Mouse (Mus musculus): ENCODE measurements at regions not wholly inside any gene's neighbourhood (a gene's known extent, or its start where the extent isn't known, plus 50 kb on each side); places are given as distances from the start of the nearest gene placed in this dataset.

DNA sequence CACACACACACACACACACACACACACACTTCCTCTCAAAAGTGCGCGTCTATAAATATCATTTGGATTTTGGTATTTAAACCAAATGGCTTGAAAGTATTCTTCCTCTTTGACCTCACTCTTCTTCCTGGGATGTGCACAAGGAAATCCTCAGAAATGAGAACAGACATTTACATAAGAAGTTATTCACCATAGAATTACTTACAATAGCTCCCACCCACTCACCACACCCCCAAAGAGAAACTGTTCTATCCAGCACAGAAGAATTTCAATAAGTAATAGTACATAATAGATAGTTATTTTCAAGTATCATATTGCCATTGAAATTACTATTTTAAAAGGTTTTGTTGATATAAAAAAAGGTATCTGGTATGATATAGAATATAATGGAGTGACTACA, 140.1 kb upstream of the 4933402D24Rik start:
- Histone ChIP-seq H3K9me3 (no peaks in the 10 kb centered on the region), H3K4me1 (no peaks in the 10 kb centered on the region), H3K4me3 (no peak overlapping the region), H3K36me3 (no peaks in the 10 kb centered on the region), H3K27me3 (ENCODE audit: insufficient read depth, poor library complexity, severe bottlenecking) (no peaks in the 10 kb centered on the region), H3K27ac (no peak overlapping the region)
- no peak for DNase-seq (ENCODE audit: low spot score)
- 95% methylated on average over 2 of the region's 2 CpGs for whole genome bisulfite sequencing

DNA sequence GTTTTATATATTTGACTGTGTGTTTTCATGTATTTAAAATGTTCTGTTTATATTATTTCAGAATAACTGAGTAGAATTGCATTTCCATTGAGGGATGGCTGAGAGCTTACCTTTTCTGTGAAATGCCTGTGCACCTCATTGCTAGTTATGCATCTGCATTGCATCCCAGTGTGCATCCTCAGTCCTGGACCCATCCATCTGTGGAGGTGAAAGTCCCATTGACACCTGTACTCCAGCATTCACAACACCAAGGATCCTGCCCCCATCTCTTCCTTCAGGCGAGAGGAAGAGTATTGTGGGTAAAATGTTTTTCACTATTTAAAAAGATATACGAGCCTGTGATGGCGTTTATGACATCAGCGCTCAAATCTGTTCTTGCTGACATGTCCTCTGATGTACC, 134.6 kb upstream of the 4933402D24Rik start:
- Histone ChIP-seq H3K36me3 (no peaks in the 10 kb centered on the region), H3K9me3 (no peaks in the 10 kb centered on the region), H3K4me3 (no peak overlapping the region), H3K4me1 (no peaks in the 10 kb centered on the region), H3K27me3 (ENCODE audit: insufficient read depth, poor library complexity, severe bottlenecking) (no peaks in the 10 kb centered on the region), H3K27ac (no peak overlapping the region)
- no peak for DNase-seq (ENCODE audit: low spot score)
- 75% methylated on average over 4 of the region's 4 CpGs for WGBS

DNA sequence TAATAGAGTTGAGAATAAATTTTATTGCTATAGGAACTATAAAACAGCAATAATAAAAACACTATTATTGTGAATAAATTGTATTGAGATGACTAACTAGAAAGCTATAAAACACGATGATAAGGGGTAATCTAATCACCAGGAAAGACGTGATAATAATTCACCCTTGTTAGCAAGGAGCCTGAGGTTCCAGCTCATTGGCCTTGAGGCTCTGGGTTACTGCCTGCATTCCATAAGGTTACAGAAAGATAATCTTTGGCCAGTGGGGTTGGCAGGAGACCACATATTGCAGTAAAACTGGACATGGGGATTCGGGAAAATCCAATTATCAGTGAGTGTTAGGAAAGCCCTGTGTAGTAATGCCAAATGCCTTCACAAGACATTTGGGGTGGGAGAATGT, 134.1 kb upstream of the 4933402D24Rik start:
- no peak for DNase-seq (ENCODE audit: low spot score)
- Histone ChIP-seq H3K36me3 (no peaks in the 10 kb centered on the region), H3K9me3 (no peaks in the 10 kb centered on the region), H3K4me3 (no peak overlapping the region), H3K4me1 (no peaks in the 10 kb centered on the region), H3K27me3 (ENCODE audit: insufficient read depth, poor library complexity, severe bottlenecking) (no peaks in the 10 kb centered on the region), H3K27ac (no peak overlapping the region)
- WGBS, result 61% methylated on average over 3 of the region's 3 CpGs

DNA sequence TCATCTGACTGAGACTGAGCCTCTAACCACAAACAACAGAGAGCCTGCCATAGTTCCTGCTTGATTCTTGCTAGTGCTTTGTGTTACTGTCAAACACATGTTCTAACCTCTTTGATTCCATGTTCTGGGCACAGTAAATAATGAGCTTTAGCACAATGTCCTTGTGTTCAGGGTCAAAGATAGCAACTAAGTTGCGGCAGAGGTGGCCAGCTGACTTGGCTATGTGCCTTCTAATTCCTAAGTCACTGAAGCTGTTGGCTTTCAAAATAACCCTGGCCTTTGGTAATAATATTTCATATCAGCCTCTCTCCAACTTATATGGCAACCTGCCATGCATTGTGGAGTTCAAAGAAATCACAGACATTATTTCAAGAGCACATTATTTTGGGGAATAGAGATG, 133.3 kb upstream of the 4933402D24Rik start:
- no peak overlapping the region for H3K27ac ChIP-seq
- WGBS, result 71% methylated on average over 1 of the region's 1 CpGs
- H3K27me3 ChIP-seq (ENCODE audit: insufficient read depth, poor library complexity, severe bottlenecking), result no peaks in the 10 kb centered on the region
- no peak overlapping the region for H3K4me3 ChIP-seq
- H3K36me3 ChIP-seq, result no peaks in the 10 kb centered on the region
- DNase-seq (ENCODE audit: low spot score), result no peak
- no peaks in the 10 kb centered on the region for H3K9me3 ChIP-seq
- H3K4me1 ChIP-seq, result no peaks in the 10 kb centered on the region

DNA sequence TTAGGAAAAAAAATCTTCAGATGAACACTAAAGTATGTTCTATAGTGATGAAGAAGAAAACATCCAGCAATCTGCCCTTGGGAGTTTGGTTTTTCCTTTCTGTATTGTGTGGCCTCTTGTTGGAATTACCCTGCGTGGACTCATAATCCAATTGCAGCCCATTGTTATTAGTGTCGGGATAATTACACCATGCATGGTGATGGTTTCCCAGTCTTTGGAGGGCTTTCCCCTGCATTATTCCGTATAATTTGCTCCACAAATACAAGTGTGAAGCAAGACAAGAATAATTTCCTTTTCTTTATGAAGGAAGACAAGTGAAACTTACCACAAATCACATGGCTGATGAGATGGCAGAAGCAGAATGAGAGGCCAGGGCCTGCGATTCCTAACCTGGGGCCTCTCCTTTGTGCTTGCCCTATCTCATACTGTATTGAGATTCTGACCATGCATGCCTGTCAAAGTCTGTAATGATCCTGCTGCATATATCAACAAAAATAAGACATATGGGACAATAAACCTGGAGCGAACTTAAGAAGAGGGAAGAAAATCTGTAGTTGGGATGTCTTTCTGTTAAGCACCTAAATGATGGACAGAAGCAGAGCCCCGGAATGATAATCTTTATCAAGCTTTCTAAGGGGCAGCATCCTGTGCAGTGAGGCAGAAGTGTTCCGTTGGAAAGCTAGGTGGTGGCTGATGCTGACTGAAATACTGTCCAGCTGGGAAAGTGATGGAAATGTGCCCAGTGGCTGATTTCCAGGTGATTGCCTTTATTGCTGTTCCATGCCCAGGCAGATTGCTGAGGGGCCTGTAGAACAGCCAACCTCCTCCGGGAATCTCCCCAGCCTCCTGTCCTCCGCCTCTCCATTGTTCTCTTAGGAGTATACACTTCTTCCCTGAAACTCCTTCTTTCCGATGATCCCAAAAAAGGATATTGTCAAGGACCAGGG, 130.8 kb upstream of the 4933402D24Rik start:
- DNase-seq (ENCODE audit: low spot score), result no peak
- Histone ChIP-seq H3K27ac (no peak overlapping the region), H3K9me3 (no peaks in the 10 kb centered on the region), H3K36me3 (no peaks in the 10 kb centered on the region), H3K4me3 (no peak overlapping the region), H3K4me1 (no peaks in the 10 kb centered on the region), H3K27me3 (ENCODE audit: insufficient read depth, poor library complexity, severe bottlenecking) (no peaks in the 10 kb centered on the region)
- 76% methylated on average over 10 of the region's 10 CpGs for WGBS

DNA sequence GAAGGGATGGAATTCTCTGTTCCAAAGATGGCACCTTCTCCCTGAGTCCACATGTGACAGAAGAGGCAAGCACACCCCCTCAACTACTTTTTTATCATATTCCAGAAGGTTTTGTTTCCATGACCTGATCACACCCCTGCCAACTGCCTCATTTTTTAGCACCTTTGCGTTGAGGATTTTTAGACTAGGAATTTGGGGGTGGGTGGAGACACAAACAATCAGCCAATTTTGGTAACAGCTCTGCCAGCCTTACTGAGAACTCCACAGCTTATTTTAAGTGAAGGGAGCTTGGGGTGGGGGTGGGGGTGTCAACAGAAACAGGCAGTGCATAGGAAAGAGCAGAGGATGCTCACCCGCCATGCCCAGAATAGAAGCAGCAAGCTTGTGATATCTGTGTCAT, 129.7 kb upstream of the 4933402D24Rik start:
- WGBS, result 62% methylated on average over 2 of the region's 2 CpGs
- H3K27ac ChIP-seq, result no peak overlapping the region
- H3K9me3 ChIP-seq, result no peaks in the 10 kb centered on the region
- no peaks in the 10 kb centered on the region for H3K4me1 ChIP-seq
- no peak for DNase-seq (ENCODE audit: low spot score)
- H3K4me3 ChIP-seq, result no peak overlapping the region
- no peaks in the 10 kb centered on the region for H3K27me3 ChIP-seq (ENCODE audit: insufficient read depth, poor library complexity, severe bottlenecking)
- no peaks in the 10 kb centered on the region for H3K36me3 ChIP-seq

DNA sequence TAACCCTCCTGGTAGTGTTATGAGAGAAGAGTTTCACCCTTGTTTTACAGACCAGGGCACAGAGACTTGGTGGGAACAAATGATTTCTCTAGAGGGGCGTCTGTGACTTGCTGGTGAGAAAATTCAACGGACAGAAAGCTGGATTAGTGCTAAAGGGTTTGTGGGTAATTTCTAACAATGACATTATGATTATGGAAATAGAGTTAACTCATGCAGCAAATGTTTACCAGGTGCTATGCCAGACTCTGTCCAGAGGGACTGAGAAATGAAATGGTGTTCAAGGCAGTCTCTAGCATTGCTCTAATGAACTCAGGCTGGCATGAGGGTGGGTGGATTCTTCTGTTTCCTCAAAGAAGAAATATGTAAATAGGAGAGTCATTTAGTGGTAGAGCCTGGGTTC, 128.5 kb upstream of the 4933402D24Rik start:
- Histone ChIP-seq H3K27ac (no peak overlapping the region), H3K36me3 (no peaks in the 10 kb centered on the region), H3K9me3 (no peaks in the 10 kb centered on the region), H3K4me3 (no peak overlapping the region), H3K27me3 (ENCODE audit: insufficient read depth, poor library complexity, severe bottlenecking) (no peaks in the 10 kb centered on the region), H3K4me1 (no peaks in the 10 kb centered on the region)
- no peak for DNase-seq (ENCODE audit: low spot score)
- WGBS, result 69% methylated on average over 2 of the region's 2 CpGs

DNA sequence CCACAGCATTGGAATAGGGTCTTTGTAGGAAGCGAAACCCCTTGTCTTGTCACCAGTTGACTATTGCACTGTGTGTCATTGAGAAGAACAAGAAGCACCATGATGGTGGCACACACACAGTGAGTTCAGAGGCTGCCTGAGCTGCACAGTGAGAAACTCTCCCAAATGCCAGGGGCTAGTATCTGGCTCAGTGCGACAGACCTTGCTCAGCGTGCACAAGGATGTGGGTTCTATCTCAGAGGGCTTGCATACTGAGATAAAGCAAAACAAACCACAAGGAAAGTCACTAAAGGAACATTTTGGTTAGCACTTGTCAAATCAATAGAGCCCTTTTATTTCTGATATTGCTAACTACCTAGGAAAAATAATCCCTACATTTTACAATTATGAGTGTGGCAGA, 110.5 kb upstream of the 4933402D24Rik start:
- no peak for DNase-seq (ENCODE audit: low spot score)
- WGBS, result 72% methylated on average over 3 of the region's 3 CpGs

DNA sequence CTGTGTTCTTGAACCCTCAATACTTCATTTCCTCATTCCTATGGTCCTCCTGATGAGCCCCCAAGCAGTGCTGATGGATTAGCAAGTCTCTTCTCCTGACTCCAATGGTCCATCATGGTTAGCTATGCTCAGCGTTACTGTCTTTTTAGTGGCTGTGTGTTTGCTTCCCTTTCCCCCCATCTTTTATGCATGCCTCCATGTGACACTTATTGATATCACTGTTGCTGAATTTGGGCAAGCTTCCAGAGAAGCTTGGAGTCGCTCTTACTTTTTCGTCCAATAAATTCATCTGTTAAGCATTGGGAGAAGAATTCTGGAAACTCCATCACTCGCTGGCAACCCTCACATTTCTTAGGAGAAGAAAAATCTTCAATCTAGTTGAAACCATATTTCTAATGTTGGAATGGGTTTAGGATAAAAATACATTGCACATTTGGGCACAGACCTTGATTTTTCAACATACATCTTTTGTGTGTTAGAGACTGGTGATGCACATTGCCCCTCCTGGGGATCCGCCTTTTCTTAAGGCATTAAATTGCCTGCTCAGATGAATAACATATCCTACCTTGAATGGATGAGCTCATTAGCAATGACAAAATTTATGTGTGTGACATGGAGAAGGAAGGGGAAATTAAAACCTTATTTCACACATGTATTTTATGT, 107.7 kb upstream of the 4933402D24Rik start:
- Histone ChIP-seq H3K27ac (no peak overlapping the region), H3K27me3 (ENCODE audit: insufficient read depth, poor library complexity, severe bottlenecking) (no peaks in the 10 kb centered on the region), H3K9me3 (no peaks in the 10 kb centered on the region), H3K4me3 (no peak overlapping the region), H3K36me3 (no peaks in the 10 kb centered on the region), H3K4me1 (no peaks in the 10 kb centered on the region)
- DNase-seq (ENCODE audit: low spot score), result no peak
- WGBS, result 84% methylated on average over 5 of the region's 5 CpGs

More for the DNA sequence above, 110.5 kb upstream of the 4933402D24Rik start:
- H3K4me1 ChIP-seq, result no peaks in the 10 kb centered on the region
- no peak overlapping the region for H3K4me3 ChIP-seq
- H3K36me3 ChIP-seq, result no peaks in the 10 kb centered on the region
- H3K9me3 ChIP-seq, result no peaks in the 10 kb centered on the region
- H3K27ac ChIP-seq, result no peak overlapping the region
- H3K27me3 ChIP-seq (ENCODE audit: insufficient read depth, poor library complexity, severe bottlenecking), result no peaks in the 10 kb centered on the region

DNA sequence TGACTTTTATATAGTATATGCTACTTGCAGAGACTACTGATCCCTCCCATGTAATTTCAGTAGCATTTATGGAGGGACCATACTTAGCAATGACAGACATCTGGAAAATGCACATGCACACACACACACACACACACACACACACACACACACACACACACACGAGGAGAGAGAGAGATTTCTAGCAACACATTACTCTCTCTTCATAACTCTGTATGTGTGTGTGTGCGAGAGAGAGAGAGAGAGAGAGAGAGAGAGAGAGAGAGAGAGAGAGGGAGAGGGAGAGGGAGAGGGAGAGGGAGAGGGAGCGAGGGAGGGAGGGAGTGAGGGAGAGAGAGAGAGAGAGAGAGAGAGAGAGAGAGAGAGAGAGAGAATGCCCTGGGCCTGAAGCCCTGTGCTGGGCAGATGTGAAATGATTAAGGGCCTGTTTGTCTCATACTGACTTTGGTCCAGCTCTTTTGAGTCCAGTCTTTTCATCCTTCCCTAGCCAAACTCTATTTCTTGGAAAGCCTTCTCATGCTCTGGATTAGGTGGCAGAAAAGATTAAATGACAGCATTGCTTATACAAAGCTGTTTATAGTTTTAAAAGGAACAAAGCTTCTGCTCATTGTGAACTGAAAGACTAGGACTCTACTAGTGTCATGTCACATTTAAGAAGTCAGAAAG, 106.4 kb upstream of the 4933402D24Rik start:
- no peak for DNase-seq (ENCODE audit: low spot score)
- Histone ChIP-seq H3K4me3 (no peak overlapping the region), H3K27me3 (ENCODE audit: insufficient read depth, poor library complexity, severe bottlenecking) (no peaks in the 10 kb centered on the region), H3K4me1 (no peaks in the 10 kb centered on the region), H3K9me3 (no peaks in the 10 kb centered on the region), H3K27ac (no peak overlapping the region), H3K36me3 (no peaks in the 10 kb centered on the region)
- WGBS, result 81% methylated on average over 2 of the region's 3 CpGs

DNA sequence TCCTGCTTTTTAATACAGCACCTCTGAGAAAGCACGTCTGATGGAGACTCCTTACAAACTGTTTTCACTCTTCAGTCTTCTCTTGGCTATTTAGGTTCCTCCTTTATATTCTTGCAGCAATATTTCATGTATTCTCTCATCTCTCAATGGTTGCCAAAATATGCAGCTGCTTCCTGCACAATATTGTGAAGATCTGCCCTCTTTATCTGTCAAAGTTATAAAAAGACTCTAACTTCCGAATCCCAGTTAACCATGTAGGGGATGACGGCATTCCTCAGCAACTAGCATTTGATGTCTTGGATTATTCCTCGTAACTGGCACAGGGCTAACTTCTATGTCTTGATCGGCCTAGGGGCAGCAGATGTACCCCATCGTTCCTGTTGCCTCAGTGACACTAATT, 102.8 kb upstream of the 4933402D24Rik start:
- DNase-seq (ENCODE audit: low spot score), result no peak
- H3K4me1 ChIP-seq, result no peaks in the 10 kb centered on the region
- no peaks in the 10 kb centered on the region for H3K9me3 ChIP-seq
- H3K4me3 ChIP-seq, result no peak overlapping the region
- no peak overlapping the region for H3K27ac ChIP-seq
- 83% methylated on average over 6 of the region's 6 CpGs for WGBS
- H3K27me3 ChIP-seq (ENCODE audit: insufficient read depth, poor library complexity, severe bottlenecking), result no peaks in the 10 kb centered on the region
- no peaks in the 10 kb centered on the region for H3K36me3 ChIP-seq

DNA sequence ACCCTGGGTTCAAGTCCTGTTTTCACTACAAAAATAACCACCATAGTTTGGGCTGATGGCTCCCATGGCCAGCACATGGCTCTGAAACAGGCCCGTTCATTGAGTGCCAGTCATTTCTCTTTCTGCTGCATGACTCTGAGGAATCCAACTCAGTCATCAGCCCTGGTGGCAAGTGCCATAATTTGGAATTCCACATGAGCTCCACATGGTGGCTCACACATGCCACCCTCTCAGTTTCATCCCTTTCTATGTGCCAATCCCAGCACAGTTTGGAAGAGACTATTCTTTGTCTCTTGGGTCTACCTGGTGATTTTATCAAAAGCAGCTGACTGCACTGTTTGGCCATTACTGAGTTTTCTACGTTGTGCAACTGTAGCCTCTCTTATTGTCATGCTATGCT, 100.3 kb upstream of the 4933402D24Rik start:
- H3K27ac ChIP-seq, result no peak overlapping the region
- no peaks in the 10 kb centered on the region for H3K27me3 ChIP-seq (ENCODE audit: insufficient read depth, poor library complexity, severe bottlenecking)
- H3K9me3 ChIP-seq, result no peaks in the 10 kb centered on the region
- H3K4me1 ChIP-seq, result no peaks in the 10 kb centered on the region
- 93% methylated on average over 2 of the region's 2 CpGs for WGBS
- no peak overlapping the region for H3K4me3 ChIP-seq
- no peak for DNase-seq (ENCODE audit: low spot score)
- no peaks in the 10 kb centered on the region for H3K36me3 ChIP-seq

Measured in heart, embryonic 10.5 days (tissue).